Mouse (Mus musculus) C2C12 (cell line): Measurements from ENCODE around the gene Prrc2b.

Experiments
- CEBPB ChIP-seq: IDR thresholded peaks from one replicate; pipeline ENCODE4 v1.6.1; 2011; ENCODE audit warnings: low read depth, mild to moderate bottlenecking, control low read depth, moderate library complexity
- CTCF ChIP-seq: IDR thresholded peaks from one replicate; pipeline ENCODE4 v1.5.1; 2011; ENCODE audit not compliant: control insufficient read depth, insufficient read depth, insufficient read length
- FOSL1 ChIP-seq: IDR thresholded peaks from one replicate; pipeline ENCODE4 v1.8.0; 2011; ENCODE audit warnings: mild to moderate bottlenecking, low read length; ENCODE audit not compliant: poor library complexity, insufficient read depth, severe bottlenecking
- MAX ChIP-seq: IDR thresholded peaks from one replicate; pipeline ENCODE4 v1.6.1; 2011; ENCODE audit warnings: mild to moderate bottlenecking, control low read depth
- MYOD1 ChIP-seq: IDR thresholded peaks from one replicate; pipeline ENCODE4 v1.6.1; 2011; ENCODE audit warnings: low read depth; ENCODE audit not compliant: control insufficient read depth, insufficient read length
- MYOG ChIP-seq: IDR thresholded peaks from one replicate; pipeline ENCODE4 v1.6.1; 2011; ENCODE audit not compliant: control insufficient read depth, insufficient read length; ENCODE audit errors: extremely low read depth
- USF1 ChIP-seq: IDR thresholded peaks from one replicate; pipeline ENCODE4 v1.6.1; 2011; ENCODE audit warnings: low read depth, mild to moderate bottlenecking, control low read depth, moderate library complexity

- no peak for TF ChIP-seq CTCF
- no peak for TF ChIP-seq MAX
- TF ChIP-seq USF1, result no peak
- TF ChIP-seq MYOG, result no peak
- TF ChIP-seq FOSL1, result no peak
- no peak for TF ChIP-seq MYOD1
- TF ChIP-seq CEBPB, result no peak
Measured at GRCm38 (mm10) chr2:32154334-32154997, 3.6 kb downstream of the Prrc2b start.
